ENCODE assay signal across 9 mouse cellular contexts in the genomic region with DNA sequence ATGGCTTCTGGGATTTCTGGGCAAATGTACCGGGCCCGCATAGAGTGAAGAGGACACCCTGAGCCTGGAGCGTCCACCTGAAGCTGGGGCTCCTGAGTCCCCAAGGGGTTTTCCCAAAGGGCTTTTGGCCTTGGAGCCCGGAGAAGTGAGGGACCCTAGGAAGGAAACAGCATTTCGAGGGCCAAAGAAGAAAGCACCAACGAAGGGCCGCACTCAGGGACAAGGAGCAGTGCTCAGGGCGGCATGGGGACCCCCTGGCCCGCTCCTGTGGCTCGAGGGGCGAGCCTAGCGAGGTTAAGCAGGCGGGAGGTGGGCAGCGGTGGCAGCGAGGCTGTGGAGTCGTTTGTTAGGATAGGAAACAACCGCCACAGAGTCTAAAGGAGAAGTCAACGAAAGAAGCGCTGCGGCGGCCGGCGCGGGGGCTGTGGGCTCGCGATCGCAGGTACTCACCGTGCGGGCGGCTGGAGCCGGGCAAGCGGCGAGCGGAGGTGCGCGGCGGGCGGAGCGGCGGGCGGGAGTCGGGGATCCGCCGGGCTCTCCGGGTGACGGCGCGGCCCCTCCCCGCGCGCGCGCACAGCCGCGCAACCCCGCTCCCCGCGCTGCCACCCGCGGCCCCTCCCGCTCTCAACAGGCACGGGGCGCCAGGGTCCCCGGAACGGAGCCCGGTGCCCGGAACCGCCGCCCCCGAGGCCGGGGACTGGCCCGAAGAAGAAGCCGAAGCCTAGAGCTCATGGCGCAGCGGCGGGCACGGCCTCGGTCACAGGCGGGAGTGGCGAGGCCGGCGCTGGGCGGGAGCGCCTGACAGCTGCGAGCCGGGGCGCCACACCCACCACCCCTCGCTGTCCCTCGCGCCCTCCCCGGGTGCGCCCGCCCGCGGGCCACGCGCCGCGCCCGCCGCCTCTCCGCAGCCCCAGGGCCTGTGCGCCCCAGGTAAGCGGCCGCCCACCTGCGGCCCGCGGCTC. TPM values are rescaled to one million over a fixed set of nuclear protein-coding genes. Genes with fewer than 3 reads are reported as not detected.
DNase-seq lines count a peak whose midpoint lies in the region; ATAC-seq lines count a peak whose summit lies in the region.
"Had no signal": no experiment of that assay in that cellular context is flagged by ENCODE, and none has a peak within 500 bp of the region (broad histone marks: within the 10 kb centered on the region; RNA-seq: fewer than 3 reads in every experiment).

A gene (minus strand): TSS at position 552 of the 962 bp plus-strand sequence.

- H3K4me3 ChIP-seq in heart, embryonic 10.5 days = peak within 1 kb of the TSS; percentile 61
- peak within 1 kb of the TSS; percentile 58 for H3K4me3 ChIP-seq in hindbrain, embryonic 10.5 days
- peak within 1 kb of the TSS; percentile 38 for H3K4me3 ChIP-seq in midbrain, embryonic 11.5 days (ENCODE audit: low read depth, low read length)

- peak within 1 kb of the TSS; percentile 68 for H3K4me2 ChIP-seq in midbrain, embryonic 11.5 days

- WGBS in heart, embryonic 10.5 days = under 1% methylated on average over 100 of the region's 108 CpGs
- under 1% methylated on average over 97 of the region's 108 CpGs for WGBS in hindbrain, embryonic 10.5 days
- WGBS in midbrain, embryonic 11.5 days = under 1% methylated on average over 79 of the region's 108 CpGs

- H3K27ac ChIP-seq in heart, embryonic 10.5 days = no peak within 1 kb of the TSS
- H3K27ac ChIP-seq in hindbrain, embryonic 10.5 days = peak within 1 kb of the TSS; percentile 70; the same call in 1 of the 2 replicates
- H3K27ac ChIP-seq in midbrain, embryonic 11.5 days (ENCODE audit: low read depth, low read length) = no peak within 1 kb of the TSS

- H3K9ac ChIP-seq in midbrain, embryonic 11.5 days (ENCODE audit: low read length) = no peak within 1 kb of the TSS

- no peaks in the 10 kb centered on the region for H3K36me3 ChIP-seq in heart, embryonic 10.5 days
- H3K36me3 ChIP-seq in hindbrain, embryonic 10.5 days = no peaks in the 10 kb centered on the region
- no peaks in the 10 kb centered on the region for H3K36me3 ChIP-seq in midbrain, embryonic 11.5 days (ENCODE audit: control insufficient read depth, insufficient read depth, low read length)

- DNase-seq in heart, embryonic 10.5 days (ENCODE audit: low spot score) = no peak
- DNase-seq in heart, postnatal 4 days = no peak
- DNase-seq in ZHBTc4 (ENCODE audit: low read depth, low spot score) = peak; percentile 47
- DNase-seq in hindbrain, embryonic 10.5 days (ENCODE audit: low spot score) = peak; percentile 44
- peak; percentile 96 for DNase-seq in midbrain, embryonic 11.5 days (ENCODE audit: low spot score, missing footprints)
- DNase-seq in frontal cortex, adult 2 months (ENCODE audit: extremely low spot score in 1 of 2, low spot score in 1 of 2) = no peak
- no peak for DNase-seq in T-cell, adult 2 months (ENCODE audit: low spot score)
- DNase-seq: left cerebral cortex, postnatal 4 days had no signal

- H3K4me1 ChIP-seq in heart, embryonic 10.5 days = peaks cover 64% of the 10 kb centered on the region
- peaks cover 79% of the 10 kb centered on the region for H3K4me1 ChIP-seq in hindbrain, embryonic 10.5 days (replicated peaks)
- H3K4me1 ChIP-seq in midbrain, embryonic 11.5 days (ENCODE audit: control insufficient read depth, insufficient read depth, low read length) = peaks cover 27% of the 10 kb centered on the region

- H3K9me3 ChIP-seq in heart, embryonic 10.5 days = peaks cover 4% of the 10 kb centered on the region; the same call in 1 of the 2 replicates
- H3K9me3 ChIP-seq in hindbrain, embryonic 10.5 days = peaks cover 4% of the 10 kb centered on the region; the same call in 1 of the 2 replicates
- H3K9me3 ChIP-seq in midbrain, embryonic 11.5 days (ENCODE audit: control insufficient read depth, low read length) = no peaks in the 10 kb centered on the region; the same call in 1 of the 2 replicates

- no peak for ATAC-seq in midbrain, embryonic 11.5 days (ENCODE audit: low FRiP score)
- no peak for ATAC-seq in activated CD4-positive, CD25-positive, alpha-beta regulatory T cell, adult 4 months

- H3K27me3 ChIP-seq in heart, embryonic 10.5 days (ENCODE audit: insufficient read depth, poor library complexity, severe bottlenecking) = peaks cover 100% of the 10 kb centered on the region
- H3K27me3 ChIP-seq in hindbrain, embryonic 10.5 days (ENCODE audit: insufficient read depth, poor library complexity, severe bottlenecking) = peaks cover 100% of the 10 kb centered on the region
- peaks cover 100% of the 10 kb centered on the region for H3K27me3 ChIP-seq in midbrain, embryonic 11.5 days (ENCODE audit: control insufficient read depth, insufficient read depth, low read length)

RNA-seq across cellular contexts. Expression of the gene that starts here (rescaled TPM):
- polyA plus RNA-seq in heart, embryonic 10.5 days (2016; fragmentation: Nextera tagmentation; extraction: Ambion mirVana) = 0.06 TPM in 1 of 2 replicates, not detected in the other
- total RNA-seq in heart, postnatal 4 days (2021) = under 1 TPM; 0.10 to 0.23 TPM
- 0.68 and 6.8 TPM in 2 replicates for polyA plus RNA-seq in hindbrain, embryonic 10.5 days (2016; fragmentation: Nextera tagmentation; extraction: Ambion mirVana)
- polyA plus RNA-seq in midbrain, embryonic 11.5 days (2014; fragmentation: Nextera tagmentation; extraction: Ambion mirVana) = 0.05 and 0.10 TPM in 2 replicates
- polyA plus RNA-seq in activated CD4-positive, CD25-positive, alpha-beta regulatory T cell, adult 4 months (2017; shearing (Covaris generic)) = not detected
- 0.11 and 0.14 TPM in 2 replicates for polyA plus RNA-seq in frontal cortex, adult 2 months (2012; rRNA removed)

Comparison
In these comparisons a context has a peak if more than half of its experiments do, and no peak if none do; other contexts are left out.
1. Peak in DNase-seq, H3K4me3 ChIP-seq and H3K4me2 ChIP-seq in midbrain, embryonic 11.5 days; RNA of the gene not detected or under 1 TPM.
2. DNase-seq: peak in ZHBTc4 (single experiment) and hindbrain, embryonic 10.5 days (single experiment); none in heart, embryonic 10.5 days (single experiment), heart, postnatal 4 days (single experiment), frontal cortex, adult 2 months (0 of 2) and T-cell, adult 2 months (single experiment).
3. Peak in every context shown above with its lines, with median percentiles within 50 percentile points of each other: H3K4me3 ChIP-seq.